Mouse (Mus musculus) cerebellum, adult (tissue): ENCODE data around the gene Bach2.

Source experiments
- ATAC-seq: cut with Nextera tagmentation; 2 replicates; pipeline ENCODE4 v1.9.2; 2017; ENCODE audit warnings: mild to moderate bottlenecking, moderate library complexity, mixed read lengths; ENCODE audit not compliant: insufficient number of reproducible peaks, low FRiP score, low TSS enrichment

The Bach2 gene

GRCm38 (mm10) chr4:32248990-32249393, 10.4 kb downstream of the Bach2 start:
- ATAC-seq, result no peak

- ATAC-seq, result no peak
These were observed 11.2 kb downstream of the Bach2 start for GRCm38 (mm10) chr4:32249748-32250332.

- no peak for ATAC-seq
These were observed 11.9 kb downstream of the Bach2 start for GRCm38 (mm10) chr4:32250333-32251004.

GRCm38 (mm10) chr4:32251005-32251365, 12.4 kb downstream of the Bach2 start:
- ATAC-seq, result peak; percentile 28; the same call in 1 of the 2 replicates

GRCm38 (mm10) chr4:32251946-32252672, 13.5 kb downstream of the Bach2 start:
- 0 out of 2 replicates have a peak, but pooled peaks have one; percentile 26 for ATAC-seq

GRCm38 (mm10) chr4:32257686-32258085, 19.1 kb downstream of the Bach2 start:
- no peak for ATAC-seq

- no peak for ATAC-seq
These were observed 19.5 kb downstream of the Bach2 start for GRCm38 (mm10) chr4:32258093-32258492.

- no peak for ATAC-seq
These were observed 20.0 kb downstream of the Bach2 start for GRCm38 (mm10) chr4:32258596-32258995.

- no peak for ATAC-seq
These were observed 22.3 kb downstream of the Bach2 start for GRCm38 (mm10) chr4:32260909-32261308.

GRCm38 (mm10) chr4:32262825-32263684, 24.5 kb downstream of the Bach2 start:
- ATAC-seq, result no peak

GRCm38 (mm10) chr4:32263685-32264038, 25.1 kb downstream of the Bach2 start:
- ATAC-seq, result no peak

- no peak for ATAC-seq
These were observed 26.3 kb downstream of the Bach2 start for GRCm38 (mm10) chr4:32264892-32265291.

- no peak for ATAC-seq
These were observed 28.1 kb downstream of the Bach2 start for GRCm38 (mm10) chr4:32266731-32267130.

- ATAC-seq, result no peak
These were observed 29.4 kb downstream of the Bach2 start for GRCm38 (mm10) chr4:32268042-32268441.

- no peak for ATAC-seq
These were observed 33.8 kb downstream of the Bach2 start for GRCm38 (mm10) chr4:32272398-32272797.

- no peak for ATAC-seq
These were observed 36.2 kb downstream of the Bach2 start for GRCm38 (mm10) chr4:32274776-32275294.

GRCm38 (mm10) chr4:32279842-32280241, 41.2 kb downstream of the Bach2 start:
- no peak for ATAC-seq

- no peak for ATAC-seq
These were observed 41.8 kb downstream of the Bach2 start for GRCm38 (mm10) chr4:32280401-32280800.

- no peak for ATAC-seq
These were observed 42.7 kb downstream of the Bach2 start for GRCm38 (mm10) chr4:32281306-32281705.

- peak; percentile 59 for ATAC-seq
These were observed 47.8 kb downstream of the Bach2 start for GRCm38 (mm10) chr4:32286405-32286804.
